Mouse (Mus musculus) cerebellum, adult 11-12 months (tissue): ENCODE results near the gene Ces4a.
"Not testable (repeated sequence)": the region's sequence is repeated elsewhere in the genome, so short reads cannot be mapped to it uniquely, and the experiment has no call there.

Experiments used
- DNase-seq: peaks from one replicate; pipeline ENCODE4 v3.0.0; 2022

The Ces4a gene

DNA sequence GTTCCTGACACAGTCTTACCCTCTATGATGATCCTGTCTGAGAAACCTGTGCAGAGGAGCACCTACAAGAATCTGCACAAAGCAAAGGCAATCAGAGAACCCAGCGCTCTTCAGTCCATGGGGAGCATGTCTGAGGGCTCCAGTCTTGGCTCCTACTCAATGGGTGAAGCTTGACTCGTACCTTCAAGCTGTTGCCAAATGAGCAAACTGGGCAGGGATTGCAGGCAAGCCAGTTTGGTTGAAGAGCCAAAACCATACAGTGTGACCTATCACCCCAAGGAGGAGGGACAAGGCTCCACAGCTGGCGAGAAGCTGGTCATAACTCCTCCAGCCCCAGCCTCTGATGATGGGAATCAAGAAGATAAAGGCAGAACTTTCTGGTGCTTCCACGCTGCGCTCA, at the start of gene Ces4a:
TSS of gene Ces4a (plus strand) at position 292 of the 400 bp plus-strand sequence.
- no peak for DNase-seq

DNA sequence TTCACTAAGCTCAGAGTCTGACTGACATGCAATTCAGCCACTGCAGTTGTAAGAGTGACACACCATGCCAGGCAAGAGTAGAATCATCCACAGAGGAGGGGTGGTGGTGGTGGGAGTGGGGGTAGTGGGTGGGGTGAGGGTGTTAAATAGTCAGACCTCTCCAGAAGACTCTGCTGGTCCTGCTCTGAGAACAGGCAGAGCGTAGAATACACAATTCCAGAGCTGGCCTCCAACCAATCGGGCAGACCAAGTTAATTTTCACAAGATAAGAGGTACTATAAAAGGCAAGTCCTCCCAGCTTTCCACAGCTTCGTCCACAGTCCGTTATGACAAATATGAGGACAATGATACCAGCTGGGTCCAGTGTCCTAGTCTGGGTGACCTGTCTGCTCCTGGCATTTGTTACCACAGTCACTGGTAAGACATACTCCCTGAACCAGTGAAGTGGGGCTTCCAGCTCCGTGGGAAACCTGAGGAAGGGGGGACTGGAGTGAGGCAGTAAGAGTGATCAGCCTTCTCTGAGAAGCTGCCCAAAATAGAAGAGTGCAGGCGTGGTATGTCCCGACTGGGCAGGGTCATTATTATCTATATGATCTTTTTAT, 48.0 kb upstream of the Ces4a start, which contains the start of gene Ces3b:
TSS of gene Ces3b (plus strand) at position 305 of the 602 bp plus-strand sequence.
- DNase-seq: no peak

DNA sequence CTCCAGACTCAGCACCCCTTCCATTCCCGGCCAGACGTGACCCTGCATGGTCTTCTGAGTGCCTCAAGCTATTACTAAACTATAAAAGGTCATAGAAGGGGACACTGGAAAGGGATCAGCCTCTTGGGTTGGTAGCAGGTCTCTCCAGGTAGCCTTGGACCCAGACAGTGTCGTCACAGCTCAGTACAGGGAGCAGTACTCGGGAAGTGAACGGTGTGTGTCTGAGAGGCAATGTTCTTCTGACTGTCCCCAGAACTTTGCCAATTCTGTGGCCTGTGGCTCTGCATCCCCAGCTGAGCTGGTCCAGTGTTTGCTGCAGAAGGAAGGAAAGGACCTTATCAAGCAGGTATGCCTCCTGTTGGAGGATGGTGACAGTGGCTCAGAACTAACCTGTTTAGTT, 43.4 kb upstream of the Ces4a start:
- not testable (repeated sequence) for DNase-seq

DNA sequence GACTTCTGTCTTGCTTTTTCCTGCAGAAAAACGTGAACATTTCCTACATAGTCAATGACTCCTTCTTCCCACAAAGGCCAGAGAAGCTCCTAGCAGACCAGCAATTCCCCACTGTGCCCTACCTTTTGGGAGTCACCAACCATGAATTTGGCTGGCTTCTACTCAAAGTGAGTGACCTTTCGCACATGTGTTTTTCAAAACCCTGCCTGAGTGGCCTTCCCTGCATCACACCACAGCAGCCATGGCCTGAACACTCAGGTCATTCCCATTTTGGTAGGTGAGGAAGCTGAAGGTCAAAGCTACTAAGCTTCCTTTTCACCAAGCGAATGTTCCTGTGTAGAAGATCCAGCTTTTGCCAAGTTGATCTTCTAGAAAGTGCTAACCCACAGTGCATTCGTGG, 43.0 kb upstream of the Ces4a start:
- no peak for DNase-seq

DNA sequence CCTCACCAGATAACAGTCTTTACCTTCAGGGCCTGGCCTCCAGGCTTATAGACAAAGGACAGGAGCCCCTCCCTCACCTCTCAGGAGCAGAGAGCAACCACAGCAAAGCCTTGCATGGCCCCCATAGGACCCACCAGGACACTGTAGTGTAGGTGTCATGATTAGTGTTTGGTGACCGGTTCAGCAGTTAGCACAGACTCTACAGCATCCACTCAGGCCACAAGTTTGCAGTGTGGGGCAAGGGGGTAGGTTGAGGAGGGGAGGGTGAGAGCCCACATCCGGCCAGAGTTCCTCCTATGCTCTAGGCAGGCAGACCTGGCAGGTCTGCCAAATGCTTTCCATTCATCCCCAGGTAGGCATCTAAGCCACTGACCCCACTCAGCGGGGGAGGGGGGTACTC, 37.6 kb upstream of the Ces4a start:
- no peak for DNase-seq

DNA sequence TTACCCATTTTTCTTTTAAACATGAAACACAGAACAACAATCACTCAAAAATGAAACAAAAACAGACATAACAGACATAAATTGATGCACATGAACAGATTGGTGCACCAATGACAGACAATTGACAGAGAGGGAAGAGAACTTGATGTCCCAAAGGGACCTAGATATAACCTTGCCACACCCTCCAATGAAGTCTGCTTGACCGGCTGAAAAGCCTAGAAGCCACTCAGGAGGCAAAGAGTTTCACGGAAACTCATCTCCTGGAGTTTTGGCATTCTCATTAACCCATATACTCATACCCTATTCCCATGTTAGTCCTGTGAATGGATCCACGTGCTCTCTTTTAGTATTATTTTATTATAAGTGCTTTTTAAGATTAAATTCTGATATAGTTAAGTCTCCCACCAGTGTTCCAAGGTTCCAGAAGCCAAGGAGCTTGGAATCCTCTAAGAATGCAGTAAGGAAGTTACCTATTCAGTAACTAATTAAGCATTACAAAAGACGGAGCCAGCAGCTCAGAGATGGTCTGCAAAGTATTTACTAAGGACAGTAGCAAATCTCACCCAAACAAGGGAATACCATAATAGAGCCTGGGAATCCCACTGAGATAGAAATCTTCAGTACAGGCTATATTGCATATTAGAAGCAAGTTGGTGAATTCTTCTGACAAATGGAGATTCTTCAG, 29.4 kb upstream of the Ces4a start:
- DNase-seq: not testable (repeated sequence)

DNA sequence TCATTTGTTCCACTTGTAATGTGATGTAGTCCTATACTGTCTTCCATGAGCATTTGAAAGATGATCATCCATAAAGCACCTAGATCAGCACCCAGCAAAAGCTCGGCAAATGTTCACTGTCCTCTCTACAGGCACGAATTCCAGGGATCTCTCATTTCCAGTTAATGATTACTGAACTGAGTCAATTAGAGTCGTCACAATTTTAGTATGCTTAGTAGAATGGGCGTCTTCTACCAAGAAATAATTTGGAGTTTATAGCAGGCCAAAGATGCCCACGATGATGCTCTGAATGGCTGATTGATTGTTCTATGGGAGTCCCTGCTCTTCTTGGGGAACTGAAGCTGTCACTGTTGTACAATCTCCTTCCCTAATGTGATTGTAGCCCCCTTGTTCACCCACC, 27.9 kb upstream of the Ces4a start:
- DNase-seq: not testable (repeated sequence)

DNA sequence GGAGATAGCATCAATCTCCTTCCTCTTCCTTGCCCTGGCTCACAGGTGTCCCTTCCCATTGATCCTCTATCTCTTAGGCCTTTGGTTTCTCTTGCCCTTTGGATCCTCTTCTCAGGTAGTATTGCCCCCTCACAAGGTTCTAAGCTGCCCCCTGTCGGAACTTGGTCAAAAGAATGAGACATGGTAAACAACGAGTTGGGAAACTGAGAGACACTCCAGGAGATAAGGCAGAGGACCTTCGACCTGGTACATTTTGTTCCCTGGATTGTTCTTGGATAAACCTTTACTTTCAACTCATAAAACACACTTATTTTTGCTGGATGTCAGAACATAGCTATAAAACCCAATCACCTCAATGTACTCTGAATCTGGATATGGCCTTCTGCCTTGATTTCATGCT, 27.4 kb upstream of the Ces4a start:
- DNase-seq: no peak

DNA sequence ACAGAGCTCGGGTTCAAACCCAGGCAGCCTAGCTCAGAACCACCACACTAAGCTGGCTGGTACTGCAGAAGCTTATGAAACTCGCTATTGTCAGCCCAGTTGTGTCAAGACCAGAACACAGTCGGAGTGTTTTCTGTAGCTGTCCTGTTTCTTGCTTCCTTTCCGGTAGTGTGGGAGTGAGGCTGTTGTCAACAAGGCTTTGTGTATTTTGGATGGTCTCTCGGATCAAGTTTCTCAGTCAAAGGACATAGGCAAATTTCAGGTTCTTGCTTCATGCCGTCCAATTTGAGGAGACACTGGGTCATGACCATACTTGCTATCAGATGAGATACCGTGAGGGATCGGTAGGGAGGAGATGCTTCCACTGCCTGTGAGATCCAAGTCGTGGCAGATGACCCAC, 1.7 kb upstream of the Ces4a start:
- DNase-seq: no peak

DNA sequence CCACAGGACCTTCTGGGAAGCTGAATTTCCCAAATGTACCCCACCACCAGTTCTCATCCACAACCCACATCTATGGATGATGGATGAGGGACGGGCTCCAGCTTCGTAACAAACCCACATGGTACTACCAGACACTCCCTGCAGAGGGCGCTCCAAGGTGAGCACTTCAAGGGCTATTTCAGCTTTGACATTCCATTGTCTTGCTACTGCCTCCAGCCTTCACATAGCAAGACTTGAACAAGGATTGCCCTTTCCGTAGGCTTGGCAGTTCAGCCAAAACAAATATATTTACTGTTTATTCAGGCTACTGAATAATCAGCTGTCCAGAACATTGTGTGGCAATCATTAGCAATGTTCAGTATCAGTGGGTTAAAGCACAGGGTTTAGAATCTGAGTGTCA, 6.8 kb downstream of the Ces4a start:
- peak; percentile 17 for DNase-seq

DNA sequence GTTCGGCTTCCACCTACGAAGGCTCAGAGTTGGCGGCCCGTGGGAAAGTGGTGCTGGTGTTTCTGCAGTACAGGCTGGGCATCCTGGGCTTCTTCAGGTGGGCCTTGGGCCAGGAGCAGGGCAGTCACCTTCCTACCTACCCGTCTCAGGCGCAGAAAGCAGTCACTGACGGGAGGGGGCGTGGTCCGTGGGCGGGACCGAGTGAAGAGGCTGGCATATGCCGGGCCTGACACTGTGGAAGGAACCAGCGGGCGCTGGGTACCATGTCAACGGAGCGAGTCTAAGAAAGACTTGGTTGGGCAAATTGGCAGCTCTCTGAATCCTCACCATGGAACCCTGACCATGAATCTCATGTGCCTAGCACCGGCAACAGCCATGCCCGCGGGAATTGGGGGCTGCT, 10.8 kb downstream of the Ces4a start:
- no peak for DNase-seq

DNA sequence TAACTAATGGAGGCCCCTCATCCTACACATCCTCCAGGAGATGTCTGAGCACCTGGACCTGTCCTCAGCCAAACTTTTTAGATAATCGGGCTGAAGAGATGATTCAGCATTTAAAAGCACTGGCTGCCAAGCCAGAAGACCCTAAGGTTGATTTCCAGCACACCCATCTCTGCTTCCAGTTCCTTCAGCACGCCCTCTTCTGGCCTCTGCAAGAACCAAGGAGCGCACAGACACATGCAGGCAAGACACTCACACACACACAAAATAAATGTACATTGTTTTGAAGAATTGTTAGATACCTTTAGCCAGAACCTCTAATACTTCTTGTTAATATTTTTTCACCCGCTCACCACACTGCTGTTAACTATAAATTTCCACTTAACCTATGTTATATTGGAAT, 20.1 kb downstream of the Ces4a start:
- DNase-seq: no peak

DNA sequence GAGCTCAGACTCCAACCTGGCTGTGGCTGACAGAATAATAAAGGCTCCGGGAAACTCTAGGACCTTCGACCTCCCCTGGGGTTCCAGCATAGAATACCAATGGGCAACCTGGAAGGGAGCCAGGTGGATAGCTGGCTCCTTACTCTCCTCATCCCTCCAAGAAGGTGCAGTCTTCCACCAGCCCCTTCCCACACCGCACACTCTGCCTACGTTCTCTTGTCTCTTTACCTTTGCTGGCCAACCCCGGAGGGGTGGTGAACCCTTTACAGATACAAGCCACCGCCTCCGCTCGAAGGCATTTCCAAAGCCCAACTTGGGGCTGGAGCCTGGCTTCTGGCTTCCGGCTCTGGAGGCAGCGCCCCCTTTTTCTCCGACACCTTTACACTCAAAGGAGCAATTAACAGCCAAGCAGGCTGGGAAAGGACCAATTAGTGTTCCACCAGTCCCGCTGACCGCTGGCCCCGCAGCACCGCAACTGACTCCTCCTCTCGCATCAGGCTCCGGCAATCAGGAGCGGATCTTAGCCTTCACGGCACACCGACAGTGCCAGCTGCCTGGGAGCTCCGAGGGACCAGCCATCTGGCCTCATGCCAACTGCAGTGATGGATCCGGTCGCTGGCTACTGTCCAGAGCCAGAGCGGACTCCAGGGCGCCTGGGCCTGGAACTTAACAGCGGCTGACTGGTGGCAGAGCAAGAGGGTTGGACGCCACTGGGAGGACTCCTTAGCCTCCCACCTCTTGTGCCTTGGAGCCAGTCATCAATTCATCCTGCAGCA, 21.2 kb downstream of the Ces4a start:
- DNase-seq: peak; percentile 69

DNA sequence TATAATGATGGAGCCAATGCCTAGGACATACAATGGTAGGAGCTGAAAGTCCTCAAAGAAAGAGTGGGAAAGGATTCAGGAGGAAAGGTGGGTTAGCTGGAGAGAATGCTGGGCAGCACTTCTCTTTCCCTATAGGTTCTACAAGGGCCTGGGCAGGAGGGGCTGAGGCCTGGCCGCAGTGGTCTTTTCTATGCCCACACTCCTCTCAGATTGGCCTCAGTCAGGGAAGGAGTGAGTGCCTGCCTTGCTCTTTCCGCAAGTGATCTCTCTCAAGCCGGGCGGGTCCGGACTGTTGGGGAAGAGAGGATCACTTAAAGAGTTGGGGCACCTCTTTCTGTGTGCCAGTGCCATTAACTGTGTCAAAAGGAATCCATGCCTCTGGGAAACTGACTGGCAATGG, 22.7 kb downstream of the Ces4a start:
- DNase-seq: no peak

DNA sequence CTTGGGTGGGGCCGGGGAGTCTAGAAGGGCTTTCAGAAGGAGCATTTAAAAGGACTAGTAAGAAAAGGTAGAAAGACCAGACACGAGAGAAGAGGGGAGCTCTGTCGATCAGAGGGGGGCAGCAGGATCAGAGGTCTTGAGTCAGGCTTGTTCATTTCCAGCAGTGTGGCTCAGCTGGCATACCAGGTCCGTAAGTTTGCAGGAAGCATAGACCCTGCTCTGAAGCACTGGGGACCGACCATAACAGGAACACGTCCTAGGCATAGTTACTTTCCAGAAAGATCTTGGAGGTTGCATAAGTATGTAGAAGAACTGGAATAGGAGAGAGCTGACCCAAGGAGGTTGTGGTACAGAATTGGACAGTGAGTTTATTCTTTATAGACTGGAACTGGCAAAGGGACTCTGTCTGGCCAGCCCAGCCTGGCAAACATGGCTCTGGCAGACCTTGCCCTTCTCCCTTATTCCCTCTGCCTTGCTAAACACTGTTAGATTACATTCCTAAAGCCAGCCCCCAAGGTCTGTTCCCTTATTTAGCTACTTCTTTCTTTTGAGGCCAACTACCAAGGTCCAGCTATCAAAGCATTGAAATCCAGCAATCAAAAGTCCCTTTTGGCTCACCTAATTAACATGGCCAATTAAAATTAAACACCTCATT, 23.6 kb downstream of the Ces4a start:
- DNase-seq: no peak

DNA sequence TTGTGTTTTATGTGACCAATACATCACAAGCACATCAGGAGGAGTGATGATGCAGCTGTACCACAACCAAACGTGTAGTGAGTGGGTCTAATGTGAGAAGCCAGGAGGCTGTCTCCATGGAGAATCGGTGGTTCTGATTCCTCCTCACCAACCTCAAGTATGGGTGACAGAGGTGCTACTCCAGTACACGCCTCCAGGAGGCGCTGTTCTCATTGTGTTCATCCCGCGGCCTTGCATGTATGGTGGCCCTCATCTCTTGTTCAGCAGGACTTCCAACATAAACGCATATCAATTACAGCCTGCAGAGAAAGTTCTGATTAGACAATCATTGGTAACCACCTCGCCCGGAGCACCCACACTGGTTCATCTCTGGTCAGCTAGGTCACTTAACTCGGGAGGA, 26.0 kb downstream of the Ces4a start:
- DNase-seq: no peak

DNA sequence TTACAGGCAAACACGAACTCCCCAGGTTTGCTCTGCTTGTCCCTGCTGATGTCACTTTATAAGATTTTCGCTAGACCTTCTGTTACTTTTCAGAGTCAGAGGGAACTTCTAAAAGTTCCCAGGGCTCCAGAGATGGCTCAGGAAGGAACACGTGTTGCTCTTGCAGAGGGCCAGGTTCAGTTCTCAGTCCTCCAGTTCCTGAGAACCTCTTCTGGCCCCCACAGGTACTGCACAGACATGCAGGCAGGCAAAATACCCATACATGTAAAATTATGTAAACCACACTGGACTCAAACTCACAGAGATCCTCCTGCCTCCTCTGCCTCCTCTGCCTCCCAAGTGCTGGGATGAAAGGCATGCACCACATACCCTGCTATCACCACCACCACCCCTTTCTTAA, 26.5 kb downstream of the Ces4a start:
- DNase-seq: no peak

DNA sequence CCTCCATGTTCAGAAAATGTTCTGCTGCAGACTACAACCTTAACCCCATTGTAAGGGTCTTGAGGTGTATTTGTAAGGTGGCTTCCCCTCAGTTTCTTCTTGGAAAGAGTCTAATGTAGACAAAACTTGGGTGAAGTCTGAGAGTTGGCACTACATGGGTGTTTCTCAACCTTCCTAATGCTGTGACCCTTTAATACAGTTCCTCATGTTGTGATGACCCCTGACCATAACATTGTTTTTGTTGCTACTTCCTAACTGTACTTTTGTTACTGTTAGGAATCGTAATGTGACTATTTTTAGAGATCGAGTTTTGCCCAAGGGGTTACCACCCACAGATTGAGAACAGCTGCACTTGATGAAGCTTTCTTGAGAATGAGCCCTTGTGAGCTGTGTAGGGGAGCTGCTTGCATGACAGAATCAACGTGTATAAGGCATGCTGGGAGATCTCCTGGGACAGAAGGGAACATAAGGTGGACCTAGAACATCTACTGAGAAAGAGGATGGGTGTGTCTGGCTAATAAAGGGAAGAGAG, 29.6 kb downstream of the Ces4a start:
- no peak for DNase-seq

DNA sequence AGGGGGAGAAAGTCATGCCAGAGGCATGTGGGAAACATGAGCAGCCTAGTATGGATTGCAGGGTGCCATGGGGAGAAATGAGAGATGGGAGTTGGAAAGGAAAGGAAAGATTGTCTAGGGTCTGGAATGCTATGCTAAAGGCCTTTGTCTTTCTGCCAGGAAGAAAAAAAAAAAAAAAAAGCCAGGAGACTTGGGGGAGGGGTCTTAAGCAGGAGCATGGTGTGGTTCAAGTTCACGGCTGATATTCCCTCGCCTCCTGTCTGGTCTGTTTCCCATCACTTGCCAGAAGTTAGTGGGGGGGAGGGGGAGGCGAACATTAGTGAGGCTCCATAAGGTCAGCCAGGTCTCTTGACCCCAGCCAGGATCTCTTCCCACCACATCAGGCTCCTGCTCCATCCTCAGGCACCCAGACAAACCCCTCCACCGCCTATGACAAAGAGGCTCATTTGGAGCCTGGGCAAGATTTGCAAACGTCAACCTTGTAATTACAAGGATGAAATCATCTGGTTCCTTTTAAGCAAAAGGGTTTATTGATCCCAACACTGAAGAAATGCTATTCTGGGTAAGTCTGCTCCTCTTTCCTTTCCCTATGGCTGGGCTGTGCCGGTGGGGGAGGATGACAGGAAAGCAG, 32.8 kb downstream of the Ces4a start:
- no peak for DNase-seq

DNA sequence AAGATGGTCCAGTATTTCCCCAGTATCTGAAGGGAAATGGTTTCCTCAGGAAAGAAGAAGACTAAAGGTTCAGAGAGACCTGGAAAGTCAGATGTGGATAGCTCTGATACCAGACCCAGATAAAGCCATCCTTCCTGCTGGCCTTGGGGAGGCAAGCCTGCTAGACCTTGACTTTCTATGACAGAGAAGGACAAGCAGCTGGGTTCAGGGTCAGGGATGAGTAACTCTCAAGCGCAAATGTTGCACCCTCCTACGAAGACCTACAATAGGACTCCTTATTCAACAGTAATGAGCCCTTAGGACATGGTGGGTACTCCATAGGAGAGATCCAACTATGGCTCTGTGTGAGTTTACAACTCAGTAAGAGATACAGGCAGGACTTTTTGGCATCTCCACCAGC, 33.6 kb downstream of the Ces4a start:
- DNase-seq: no peak

DNA sequence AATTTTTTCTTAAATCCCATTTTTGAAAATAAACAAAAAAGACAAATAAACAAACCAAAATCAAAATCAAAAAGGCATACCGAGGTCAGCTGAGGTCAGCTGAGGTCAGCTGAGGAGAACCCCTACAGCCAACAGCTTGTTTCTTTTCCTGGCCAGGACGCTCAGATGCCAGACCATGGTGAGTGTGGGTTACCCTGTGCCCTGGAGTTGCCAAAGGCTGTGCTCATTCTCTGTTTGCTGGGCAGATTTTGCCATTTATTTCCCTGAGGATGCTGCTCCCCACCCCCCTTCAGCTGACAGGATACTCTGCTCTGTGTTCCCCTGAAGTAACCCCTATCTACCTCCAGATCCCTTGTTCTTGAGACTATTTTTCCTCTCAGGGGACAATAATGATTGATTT, 35.5 kb downstream of the Ces4a start:
- DNase-seq: no peak

DNA sequence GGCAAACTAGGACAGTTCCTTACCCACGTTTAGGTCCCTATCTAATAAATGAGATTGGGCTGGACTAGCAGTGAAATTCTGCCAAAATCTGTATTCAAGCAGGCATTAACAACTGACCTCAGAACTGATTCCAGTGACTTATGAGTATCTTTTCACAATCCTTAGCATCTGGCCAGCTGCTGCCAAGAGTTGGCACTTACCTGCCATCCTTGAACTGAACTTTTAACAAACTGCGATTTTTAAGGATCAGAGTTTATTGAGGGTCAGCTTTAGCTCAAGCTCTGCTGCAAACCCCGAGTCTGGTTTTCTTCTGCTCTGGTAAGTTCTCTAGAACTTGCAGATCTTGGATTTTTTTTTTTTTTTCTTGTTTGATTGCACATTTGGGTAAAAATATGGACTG, 38.0 kb downstream of the Ces4a start:
- DNase-seq: no peak

DNA sequence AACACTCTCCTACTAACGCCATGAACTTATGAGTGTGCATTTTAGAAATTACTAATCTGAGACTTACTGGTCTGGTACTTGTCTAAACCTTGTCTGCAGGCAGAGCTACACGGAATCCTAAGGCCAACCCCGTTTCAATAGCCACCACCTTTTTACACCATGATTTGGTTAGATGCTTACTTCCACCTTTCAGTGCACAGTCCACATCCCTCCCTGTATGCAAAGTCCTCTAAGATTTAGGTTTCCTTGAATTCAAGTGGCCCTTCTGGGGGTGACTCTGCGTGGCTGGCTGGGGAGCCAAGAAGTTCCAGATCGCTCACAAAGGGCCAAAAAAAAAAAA, 38.4 kb downstream of the Ces4a start:
- no peak for DNase-seq
